Comparison of ENCODE assay signal across 8 mouse cellular contexts in the genomic region with DNA sequence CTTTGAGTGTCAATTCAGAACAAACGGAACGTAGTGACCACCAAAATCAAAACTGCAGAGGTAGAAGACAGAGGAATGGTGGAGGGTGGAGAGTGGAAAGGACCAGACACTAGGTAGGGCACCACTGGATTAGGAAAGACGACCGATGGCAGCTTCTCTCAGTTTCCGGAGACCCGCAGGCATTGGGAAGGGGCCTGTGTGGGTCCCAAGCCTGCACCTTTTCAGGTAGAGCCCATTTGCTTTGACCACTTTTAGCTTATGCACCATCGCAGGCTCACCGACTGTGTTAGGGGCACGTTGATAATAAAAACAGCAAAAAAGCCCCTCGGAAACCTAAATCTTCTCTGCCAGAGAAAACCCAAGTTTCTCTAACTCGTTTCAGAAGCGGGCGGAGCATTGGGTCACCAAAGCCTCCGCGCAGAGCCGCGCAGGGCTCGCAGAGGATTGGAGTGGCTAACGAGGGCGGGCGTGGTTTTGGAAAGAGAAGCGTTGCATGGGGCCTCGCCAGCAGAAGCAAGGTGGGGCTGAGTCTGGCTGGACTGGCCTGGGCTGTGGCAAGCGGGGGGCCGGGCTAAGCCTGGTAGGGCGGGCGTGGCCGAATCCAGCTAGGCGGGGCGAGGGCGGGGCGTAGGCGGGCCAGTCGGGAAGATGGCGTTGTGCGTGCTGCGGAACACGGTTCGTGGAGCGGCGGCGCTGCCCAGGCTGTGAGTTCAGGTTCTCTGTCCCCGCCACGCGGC. TPM values are rescaled to one million over a fixed set of nuclear protein-coding genes. Genes with fewer than 3 reads are reported as not detected.
DNase-seq lines count a peak whose midpoint lies in the region; ATAC-seq lines count a peak whose summit lies in the region.

A gene (plus strand): TSS at position 627 of the 737 bp plus-strand sequence.

- ATAC-seq in frontal cortex, adult (ENCODE audit: low TSS enrichment): peak; percentile 92

- H3K4me1 ChIP-seq in hindbrain, embryonic 10.5 days (replicated peaks): peaks cover 16% of the 10 kb centered on the region

- H3K27me3 ChIP-seq in hindbrain, embryonic 10.5 days (ENCODE audit: insufficient read depth, poor library complexity, severe bottlenecking): peaks cover 21% of the 10 kb centered on the region

- peak; percentile 91 for DNase-seq in MN1 (ENCODE audit: low spot score)
- DNase-seq in cerebellum, adult 9-10 months: peak; percentile 96
- DNase-seq in hindbrain, embryonic 10.5 days (ENCODE audit: low spot score): peak; percentile 96
- DNase-seq in layer of hippocampus, postnatal 10 days (ENCODE audit: low spot score in 2 of 2): peak; percentile 91 to 94
- peak; percentile 97 for DNase-seq in lung, postnatal 10 days
- peak; percentile 98 for DNase-seq in ovary, postnatal 36 days (ENCODE audit: low spot score)
- peak; percentile 92 for DNase-seq in thymus, postnatal 25 days

- H3K27ac ChIP-seq in hindbrain, embryonic 10.5 days: peak within 1 kb of the TSS; percentile 90

- WGBS in hindbrain, embryonic 10.5 days: 3% methylated on average over 45 of the region's 45 CpGs

- no peaks in the 10 kb centered on the region for H3K36me3 ChIP-seq in hindbrain, embryonic 10.5 days

- H3K4me3 ChIP-seq in hindbrain, embryonic 10.5 days: peak within 1 kb of the TSS; percentile 77

- H3K9me3 ChIP-seq in hindbrain, embryonic 10.5 days: no peaks in the 10 kb centered on the region

RNA-seq across cellular contexts. Expression of the gene that starts here (rescaled TPM):
- polyA plus RNA-seq in hindbrain, embryonic 10.5 days (2016; fragmentation: Nextera tagmentation; extraction: Ambion mirVana): 28.6 and 31.3 TPM in 2 replicates
- total RNA-seq in layer of hippocampus, postnatal 10 days (2021): 10 to 100 TPM; 22.5 to 24.1 TPM

Comparison
In these comparisons a context has a peak if more than half of its experiments do, and no peak if none do; other contexts are left out.
1. Peak in every context shown above with its lines: DNase-seq, ATAC-seq, H3K4me3 ChIP-seq and H3K27ac ChIP-seq.